Mouse (Mus musculus) kidney, postnatal 0 days (tissue): ENCODE measurements around the gene Rab25. TPM values are rescaled to one million over a fixed set of nuclear protein-coding genes. Genes with fewer than 3 reads are reported as not detected.
A peak's percentile ranks its signal among the peaks of the same experiment; 100 is the strongest.

Source experiments
- ATAC-seq: fragments of 200-750 bp; cut with Nextera tagmentation; replicated peaks from 2 replicates; pipeline ENCODE4 v1.8.0; 2017; ENCODE audit warnings: low read depth, moderate number of reproducible peaks, moderate TSS enrichment, moderate library complexity; ENCODE audit not compliant: low FRiP score
- DNase-seq: peaks from one replicate; pipeline ENCODE4 v3.0.0-alpha.2; 2016; ENCODE audit warnings: low spot score
- H3K27ac ChIP-seq: fragments of 300-500 bp; sonication (generic); 2 replicates; pipeline ENCODE4 v1.5.1; 2014; ENCODE audit warnings: mild to moderate bottlenecking
- H3K27me3 ChIP-seq: fragments of 300-500 bp; sonication (generic); 2 replicates; pipeline ENCODE4 v1.6.1; 2014; ENCODE audit warnings: low read length, mixed read lengths; ENCODE audit not compliant: insufficient read depth
- H3K36me3 ChIP-seq: fragments of 300-500 bp; sonication (generic); 2 replicates; pipeline ENCODE4 v1.6.1; 2014; ENCODE audit warnings: low read length, mixed read lengths; ENCODE audit not compliant: insufficient read depth
- H3K4me1 ChIP-seq: fragments of 300-500 bp; sonication (generic); replicated peaks from 2 replicates; pipeline ENCODE4 v1.6.1; 2014; ENCODE audit warnings: antibody characterized with exemption, low read length, mixed read lengths; ENCODE audit not compliant: insufficient read depth
- H3K4me2 ChIP-seq: fragments of 300-500 bp; sonication (generic); 2 replicates; pipeline ENCODE4 v1.6.1; 2014; ENCODE audit warnings: mild to moderate bottlenecking, low read length, moderate library complexity, mixed read lengths
- H3K4me3 ChIP-seq: fragments of 300-500 bp; sonication (generic); replicated peaks from 2 replicates; pipeline ENCODE4 v1.5.1; 2014; ENCODE audit warnings: low read depth, low read length
- H3K9ac ChIP-seq: fragments of 300-500 bp; sonication (generic); 2 replicates; pipeline ENCODE4 v1.6.1; 2014; ENCODE audit warnings: low read depth, low read length
- H3K9me3 ChIP-seq: fragments of 300-500 bp; sonication (generic); replicated peaks from 2 replicates; pipeline ENCODE4 v1.6.1; 2016; ENCODE audit warnings: low read length, inconsistent platforms, mixed read lengths
- CTCF ChIP-seq: IDR thresholded peaks from 2 replicates; pipeline ENCODE4 v1.5.1; 2016; ENCODE audit warnings: antibody characterized with exemption, low read depth, mild to moderate bottlenecking, moderate library complexity
- WGBS: fragments of 180-500 bp; shearing (Covaris S2); extraction: QIAGEN DNeasy Blood & Tissue Kit; methylation state at CpG from one replicate; pipeline ENCODE4 v1.1.7; 2014; 5-methylcytosine and 5-hydroxymethylcytosine counted together
- polyA plus RNA-seq: library from polyadenylated mRNA; unstranded; fragments of >200 nt; fragmentation: Nextera tagmentation; extraction: Ambion mirVana; gene quantifications from 2 replicates; pipeline ENCODE4 v1.2.1, GENCODE M21; 2015

Gene Rab25
- polyA plus RNA-seq, 1 experiment from 2014 or later = 28.9 TPM

DNA sequence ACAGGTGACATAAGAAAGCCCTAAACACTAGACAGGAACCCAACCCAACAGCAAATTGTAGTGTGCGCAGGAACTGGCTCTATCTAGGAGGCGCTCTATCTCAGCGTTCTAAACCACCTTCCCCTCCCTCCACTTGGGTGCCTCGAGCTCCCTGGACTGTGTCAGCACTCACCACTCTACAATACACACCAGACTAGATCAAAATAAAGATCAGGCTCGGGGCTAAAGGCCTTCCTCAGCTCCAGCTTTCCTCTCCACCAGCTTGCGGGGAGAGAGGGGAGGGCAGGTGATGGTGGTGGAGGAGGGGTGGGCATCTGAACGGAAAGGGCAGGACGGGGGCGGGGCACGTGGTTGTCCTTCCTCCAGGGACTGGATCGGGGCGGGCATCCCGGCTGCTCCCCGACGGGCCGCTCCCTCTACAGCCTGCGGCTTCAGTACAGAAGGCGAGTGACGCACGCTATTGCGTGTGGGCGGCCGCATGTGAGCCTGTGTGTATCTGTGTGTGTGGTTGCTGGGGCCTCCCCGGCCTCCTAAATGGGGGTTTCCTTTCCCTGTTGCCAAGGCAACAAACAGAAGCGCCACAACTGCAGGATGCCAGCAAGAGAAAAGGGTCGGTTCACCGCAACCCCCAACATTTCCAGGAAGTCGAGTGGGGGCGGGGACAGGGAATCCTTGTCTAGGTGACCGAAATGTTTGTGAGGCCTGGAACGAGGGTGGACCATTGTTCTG lies 38.2 kb downstream of the Rab25 start, which contains the start of gene Lmna:
Lmna (minus strand) TSS at position 265 of the 729 bp plus-strand sequence.
- H3K4me2 ChIP-seq = peak within 1 kb of the TSS; percentile 46
- ATAC-seq = peak; percentile 97
- peak within 1 kb of the TSS; percentile 13 for H3K4me3 ChIP-seq
- H3K9me3 ChIP-seq = no peaks in the 10 kb centered on the region
- H3K4me1 ChIP-seq = peaks cover 30% of the 10 kb centered on the region
- peak within 1 kb of the TSS; percentile 84 for H3K27ac ChIP-seq
- WGBS = under 1% methylated on average over 29 of the region's 31 CpGs
- no peaks in the 10 kb centered on the region for H3K36me3 ChIP-seq
- TF ChIP-seq CTCF = peak; percentile 57
- no peaks in the 10 kb centered on the region for H3K27me3 ChIP-seq
- DNase-seq = peak; percentile 97
- H3K9ac ChIP-seq = peak within 1 kb of the TSS; percentile 40

DNA sequence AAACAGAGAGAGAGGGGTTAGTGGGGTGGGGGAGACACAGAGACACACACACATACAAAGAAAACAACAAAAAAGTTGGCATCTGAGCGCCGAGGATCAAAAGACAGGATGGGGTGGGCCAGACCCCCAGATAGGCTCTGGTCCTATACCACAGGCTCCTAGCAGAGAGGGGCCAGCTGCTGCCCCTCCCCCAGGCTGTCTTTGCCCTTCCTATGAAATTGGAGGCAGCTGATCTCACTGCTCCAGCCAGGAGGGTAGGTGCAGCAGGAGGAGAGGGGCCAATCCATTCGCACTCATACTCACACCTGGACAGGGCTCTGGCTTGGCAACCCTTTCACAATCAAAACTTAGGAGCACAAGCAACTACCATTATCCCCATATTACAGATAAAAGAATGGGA lies 38.9 kb downstream of the Rab25 start:
- peak; percentile 11 for ATAC-seq
- Histone ChIP-seq H3K27me3 (no peaks in the 10 kb centered on the region), H3K27ac (peak overlapping the region; percentile 84), H3K9me3 (no peaks in the 10 kb centered on the region), H3K4me1 (peaks cover 30% of the 10 kb centered on the region), H3K9ac (peak overlapping the region; percentile 40; the same call in 1 of the 2 replicates), H3K4me2 (peak overlapping the region; percentile 46), H3K36me3 (no peaks in the 10 kb centered on the region), H3K4me3 (peak overlapping the region; percentile 13)
- no peak for DNase-seq
- TF ChIP-seq CTCF = no peak
- 64% methylated on average over 3 of the region's 3 CpGs for WGBS

DNA sequence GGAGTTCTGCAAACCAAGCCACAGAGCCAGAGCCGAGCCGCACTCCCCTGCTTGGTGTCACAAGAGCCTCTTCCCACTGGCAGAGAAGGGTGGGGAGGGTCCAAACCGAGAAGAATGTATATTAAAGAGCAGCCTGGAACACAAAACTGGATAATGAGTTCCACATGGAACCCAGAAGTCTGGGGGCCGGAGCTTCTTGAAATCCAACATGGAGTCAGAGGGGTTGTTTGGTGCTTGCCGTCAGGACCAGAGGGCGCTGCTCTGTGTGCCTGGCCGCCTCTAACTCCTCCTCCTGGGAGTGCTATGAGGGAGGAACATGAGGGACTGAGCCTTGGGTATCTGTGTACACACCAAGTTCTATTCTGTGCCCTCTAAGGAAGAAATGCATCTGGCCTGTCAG lies 42.3 kb downstream of the Rab25 start:
- ATAC-seq = no peak
- Histone ChIP-seq H3K27ac (no peak overlapping the region), H3K4me3 (no peak overlapping the region), H3K9ac (no peak overlapping the region), H3K27me3 (no peaks in the 10 kb centered on the region), H3K4me1 (peaks cover 30% of the 10 kb centered on the region), H3K4me2 (no peak overlapping the region), H3K9me3 (no peaks in the 10 kb centered on the region), H3K36me3 (no peaks in the 10 kb centered on the region)
- no peak for TF ChIP-seq CTCF
- no peak for DNase-seq
- WGBS = 47% methylated on average over 7 of the region's 7 CpGs

DNA sequence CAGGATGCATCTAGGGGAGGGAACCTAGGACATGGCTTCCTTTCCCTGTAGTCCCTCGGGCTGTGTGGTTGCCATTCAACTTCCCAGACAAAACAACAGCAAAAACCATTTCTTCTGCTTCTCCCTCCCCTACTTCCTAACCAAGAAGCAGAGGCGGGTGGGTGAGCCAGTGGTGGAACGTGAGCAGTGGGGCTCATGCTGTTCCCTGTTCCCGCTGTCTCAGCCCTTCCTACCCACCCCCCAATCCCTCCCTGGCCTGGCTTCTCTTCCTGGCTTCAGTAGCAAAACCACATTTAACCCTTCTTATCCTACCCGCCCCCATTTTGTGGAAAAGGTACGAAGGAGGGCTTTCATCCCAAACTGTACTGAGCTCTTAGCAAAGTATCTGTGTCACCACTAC lies 43.0 kb downstream of the Rab25 start:
- H3K27me3 ChIP-seq = no peaks in the 10 kb centered on the region
- WGBS = 74% methylated on average over 6 of the region's 6 CpGs
- no peaks in the 10 kb centered on the region for H3K36me3 ChIP-seq
- peaks cover 28% of the 10 kb centered on the region for H3K4me1 ChIP-seq
- no peak overlapping the region for H3K27ac ChIP-seq
- DNase-seq = no peak
- no peak overlapping the region for H3K4me2 ChIP-seq
- no peak for TF ChIP-seq CTCF
- no peak overlapping the region for H3K4me3 ChIP-seq
- no peak overlapping the region for H3K9ac ChIP-seq
- H3K9me3 ChIP-seq = no peaks in the 10 kb centered on the region
- ATAC-seq = no peak

GRCm38 (mm10) chr3:88503881-88504746 lies 44.0 kb downstream of the Rab25 start:
- Histone ChIP-seq H3K4me1 (peaks cover 26% of the 10 kb centered on the region), H3K36me3 (no peaks in the 10 kb centered on the region), H3K27me3 (no peaks in the 10 kb centered on the region), H3K4me2 (no peak overlapping the region), H3K27ac (0 out of 2 replicates have a peak overlapping the region, but pooled peaks have one; percentile 87), H3K9ac (no peak overlapping the region), H3K4me3 (no peak overlapping the region), H3K9me3 (no peaks in the 10 kb centered on the region)
- WGBS = 45% methylated on average over 8 of the region's 8 CpGs
- DNase-seq = no peak
- TF ChIP-seq CTCF = no peak
- no peak for ATAC-seq

GRCm38 (mm10) chr3:88503505-88503863 lies 44.6 kb downstream of the Rab25 start:
- Histone ChIP-seq H3K9ac (no peak overlapping the region; the same call in 1 of the 2 replicates), H3K36me3 (no peaks in the 10 kb centered on the region), H3K4me2 (peak overlapping the region; percentile 98), H3K4me3 (peak overlapping the region; percentile 69; the same call in 1 of the 2 replicates), H3K9me3 (no peaks in the 10 kb centered on the region), H3K4me1 (peaks cover 26% of the 10 kb centered on the region), H3K27ac (peak overlapping the region; percentile 87; the same call in 1 of the 2 replicates), H3K27me3 (no peaks in the 10 kb centered on the region)
- no peak for TF ChIP-seq CTCF
- ATAC-seq = peak; percentile 26
- WGBS = 24% methylated on average over 4 of the region's 4 CpGs
- DNase-seq = no peak
